Mouse (Mus musculus) CD8-positive naive resting alpha-beta T cell, adult 2 months (primary cell): ENCODE results near the gene Grrp1.

Experiments
- DNase-seq, 2 experiments: peaks; one replicate each; pipeline ENCODE4 v3.0.0; 2022; ENCODE audit warnings: low read depth in 2 of 2, low spot score in 2 of 2

Gene Grrp1

GRCm38 (mm10) chr4:134245148-134245843 lies 8.6 kb downstream of the Grrp1 start, which contains the start of gene Zfp593:
Gene Zfp593 (minus strand): TSS chr4:134245592.
- DNase-seq, result peak; percentile 95 to 97

GRCm38 (mm10) chr4:134243516-134244250 lies 10.2 kb downstream of the Grrp1 start, which contains the start of gene E130218I03Rik:
Gene E130218I03Rik (plus strand): TSS chr4:134243662.
- no peak for DNase-seq

GRCm38 (mm10) chr4:134238686-134239085 lies 15.2 kb downstream of the Grrp1 start:
- DNase-seq, result no peak

- DNase-seq, result no peak
These were observed 15.6 kb downstream of the Grrp1 start, which contains the start of gene Cnksr1 for GRCm38 (mm10) chr4:134238279-134238651. Gene Cnksr1 (minus strand): TSS chr4:134238399.

- no peak for DNase-seq
These were observed 16.2 kb downstream of the Grrp1 start for GRCm38 (mm10) chr4:134237582-134238278.

GRCm38 (mm10) chr4:134234876-134235275 lies 19.0 kb downstream of the Grrp1 start:
- DNase-seq, result no peak

- DNase-seq, result no peak
These were observed 23.5 kb downstream of the Grrp1 start for GRCm38 (mm10) chr4:134230431-134230830.

GRCm38 (mm10) chr4:134227194-134227593 lies 26.7 kb downstream of the Grrp1 start, which contains the start of gene Catsper4:
Gene Catsper4 (minus strand): TSS chr4:134227383.
- no peak for DNase-seq

- no peak for DNase-seq
These were observed 30.9 kb downstream of the Grrp1 start for GRCm38 (mm10) chr4:134222793-134223600.

GRCm38 (mm10) chr4:134206488-134207053 lies 47.3 kb downstream of the Grrp1 start:
- no peak for DNase-seq

GRCm38 (mm10) chr4:134203340-134203896 lies 50.5 kb downstream of the Grrp1 start:
- DNase-seq, result no peak

- no peak for DNase-seq
These were observed 51.0 kb downstream of the Grrp1 start, which contains the start of gene Gm7534 for GRCm38 (mm10) chr4:134202904-134203303. Gene Gm7534 (minus strand): TSS chr4:134203004.
